Mouse (Mus musculus) CH12.LX (cell line): ENCODE data around the gene Lime1. TPM values are rescaled to one million over a fixed set of nuclear protein-coding genes. Genes with fewer than 3 reads are reported as not detected.

Experiments used
- DNase-seq: peaks from one replicate; pipeline ENCODE4 v3.0.0-alpha.2; 2013; ENCODE audit errors: extremely low read depth
- H3K27ac ChIP-seq: 2 replicates; pipeline ENCODE4 v1.5.1; 2012; ENCODE audit warnings: low read depth, mild to moderate bottlenecking, control low read depth, moderate library complexity; ENCODE audit not compliant: insufficient read depth
- H3K27me3 ChIP-seq: replicated peaks from 2 replicates; pipeline ENCODE3; 2012; ENCODE audit warnings: inconsistent platforms
- H3K36me3 ChIP-seq, 2 experiments: replicated peaks in 1 of 2; 2 replicates each; pipeline versions ENCODE3 to v1.6.1; 2012; ENCODE audit warnings: inconsistent platforms in 1 of 2, low read length in 1 of 2, mild to moderate bottlenecking in 1 of 2, mixed read lengths in 1 of 2, moderate library complexity in 1 of 2; ENCODE audit not compliant: control insufficient read depth in 1 of 2, insufficient read depth in 1 of 2
- H3K4me1 ChIP-seq, 2 experiments: 2 replicates each; pipeline ENCODE4 v1.6.1; 2012; ENCODE audit warnings: inconsistent platforms in 1 of 2, moderate library complexity in 1 of 2; ENCODE audit not compliant: insufficient read depth in 2 of 2, control insufficient read depth in 1 of 2
- H3K4me2 ChIP-seq: 2 replicates; pipeline ENCODE4 v1.6.1; 2012; ENCODE audit warnings: low read depth, mild to moderate bottlenecking, control low read depth; ENCODE audit not compliant: poor library complexity, insufficient read depth, severe bottlenecking
- H3K4me3 ChIP-seq, 3 experiments: fragments of 150-350 bp in 1 of 3; sonication (generic) in 1 of 3; replicated peaks in 1 of 3; 2 replicates each; pipeline versions ENCODE3 to v1.5.1; 2011 to 2012; ENCODE audit warnings: low read depth in 2 of 3, low read length in 2 of 3, mild to moderate bottlenecking in 2 of 3, moderate library complexity in 2 of 3, control low read depth in 1 of 3, improper control_type of control experiment in 1 of 3, inconsistent platforms in 1 of 3, mixed read lengths in 1 of 3; ENCODE audit not compliant: poor library complexity in 1 of 3
- H3K79me2 ChIP-seq: replicated peaks from 2 replicates; pipeline ENCODE4 v1.6.1; 2012; ENCODE audit warnings: mild to moderate bottlenecking, moderate library complexity; ENCODE audit not compliant: control insufficient read depth, poor library complexity, insufficient read depth, severe bottlenecking; ENCODE audit errors: extremely low read depth
- H3K9ac ChIP-seq: 2 replicates; pipeline ENCODE4 v1.6.1; 2012; ENCODE audit warnings: low read depth, mild to moderate bottlenecking, control low read depth, moderate library complexity; ENCODE audit not compliant: insufficient read depth
- H3K9me3 ChIP-seq: replicated peaks from 2 replicates; pipeline ENCODE3; 2012; ENCODE audit warnings: low read length, inconsistent platforms, mixed read lengths
- BHLHE40 ChIP-seq: IDR thresholded peaks from 2 replicates; pipeline ENCODE4 v1.6.1; 2011; ENCODE audit warnings: mild to moderate bottlenecking, low read depth, low read length, improper control_type of control experiment
- CHD1 ChIP-seq: IDR thresholded peaks from 2 replicates; pipeline ENCODE4 v1.6.1; 2012; ENCODE audit warnings: low read depth, low read length, improper control_type of control experiment, inconsistent platforms
- CHD2 ChIP-seq: IDR thresholded peaks from 2 replicates; pipeline ENCODE4 v1.6.1; 2011; ENCODE audit warnings: low read length, improper control_type of control experiment
- CTCF ChIP-seq, 2 experiments: IDR thresholded peaks in 1 of 2; conservative IDR thresholded peaks in 1 of 2; 2 replicates each; pipeline ENCODE4 v1.5.1; 2011 to 2012; ENCODE audit warnings: low read depth in 2 of 2, low read length in 2 of 2, improper control_type of control experiment in 1 of 2, inconsistent platforms in 1 of 2, mild to moderate bottlenecking in 1 of 2, moderate library complexity in 1 of 2
- E2F4 ChIP-seq: IDR thresholded peaks from 2 replicates; pipeline ENCODE4 v1.6.1; 2011; ENCODE audit warnings: low read depth, low read length, improper control_type of control experiment; ENCODE audit not compliant: insufficient replicate concordance
- EP300 ChIP-seq: IDR thresholded peaks from 2 replicates; pipeline ENCODE4 v1.6.1; 2011; ENCODE audit warnings: low read length, improper control_type of control experiment
- ETS1 ChIP-seq: conservative IDR thresholded peaks from 2 replicates; pipeline ENCODE4 v1.6.1; 2012; ENCODE audit warnings: low read depth, mild to moderate bottlenecking, inconsistent platforms, low read length, improper control_type of control experiment, moderate library complexity
- IRF4 ChIP-seq: IDR thresholded peaks from 2 replicates; pipeline ENCODE4 v1.6.1; 2014; ENCODE audit warnings: low read depth, mild to moderate bottlenecking, inconsistent platforms, low read length, improper control_type of control experiment
- JUN ChIP-seq: IDR thresholded peaks from 2 replicates; pipeline ENCODE4 v1.6.1; 2011; ENCODE audit warnings: low read depth, mild to moderate bottlenecking, low read length, improper control_type of control experiment, moderate library complexity; ENCODE audit not compliant: insufficient read depth
- JUND ChIP-seq: conservative IDR thresholded peaks from 2 replicates; pipeline ENCODE4 v1.6.1; 2011; ENCODE audit warnings: low read depth, low read length, improper control_type of control experiment
- KAT2A ChIP-seq: IDR thresholded peaks from 2 replicates; pipeline ENCODE4 v1.6.1; 2012; ENCODE audit warnings: low read length, improper control_type of control experiment, inconsistent platforms; ENCODE audit not compliant: insufficient replicate concordance
- MAFK ChIP-seq: IDR thresholded peaks from 2 replicates; pipeline ENCODE4 v1.6.1; 2011; ENCODE audit warnings: low read length, improper control_type of control experiment; ENCODE audit not compliant: insufficient replicate concordance
- MAX ChIP-seq: IDR thresholded peaks from 2 replicates; pipeline ENCODE4 v1.6.1; 2011; ENCODE audit warnings: low read length, improper control_type of control experiment
- MAZ ChIP-seq: IDR thresholded peaks from 2 replicates; pipeline ENCODE4 v1.6.1; 2012; ENCODE audit warnings: low read depth, mild to moderate bottlenecking, inconsistent platforms, low read length, improper control_type of control experiment, moderate library complexity
- MEF2A ChIP-seq: IDR thresholded peaks from 2 replicates; pipeline ENCODE4 v1.6.1; 2014; ENCODE audit warnings: low read depth, mild to moderate bottlenecking, inconsistent platforms, low read length, improper control_type of control experiment, borderline replicate concordance
- MXI1 ChIP-seq: IDR thresholded peaks from 2 replicates; pipeline ENCODE4 v1.6.1; 2011; ENCODE audit warnings: mild to moderate bottlenecking, low read depth, low read length, improper control_type of control experiment
- MYC ChIP-seq: IDR thresholded peaks from 2 replicates; pipeline ENCODE4 v1.6.1; 2011; ENCODE audit warnings: low read depth, mild to moderate bottlenecking, improper control_type of control experiment, low read length
- NELFE ChIP-seq: IDR thresholded peaks from 2 replicates; pipeline ENCODE4 v1.6.1; 2011; ENCODE audit warnings: low read depth, low read length, improper control_type of control experiment
- PAX5 ChIP-seq: IDR thresholded peaks from 2 replicates; pipeline ENCODE4 v1.6.1; 2012; ENCODE audit warnings: low read length, inconsistent platforms, mixed read lengths
- POLR2A ChIP-seq: IDR thresholded peaks from 2 replicates; pipeline ENCODE4 v1.6.1; 2011; ENCODE audit warnings: low read depth, mild to moderate bottlenecking, improper control_type of control experiment, low read length
- POLR2AphosphoS2 ChIP-seq: IDR thresholded peaks from 2 replicates; pipeline ENCODE4 v1.6.1; 2011; ENCODE audit warnings: low read depth, low read length, improper control_type of control experiment
- RAD21 ChIP-seq: IDR thresholded peaks from 2 replicates; pipeline ENCODE4 v1.6.1; 2011; ENCODE audit warnings: low read depth, mild to moderate bottlenecking, low read length, improper control_type of control experiment, moderate library complexity
- RCOR1 ChIP-seq: conservative IDR thresholded peaks from 2 replicates; pipeline ENCODE4 v1.6.1; 2012; ENCODE audit warnings: low read depth, mild to moderate bottlenecking, inconsistent platforms, low read length, improper control_type of control experiment
- SMC3 ChIP-seq: IDR thresholded peaks from 2 replicates; pipeline ENCODE4 v1.6.1; 2011; ENCODE audit warnings: low read depth, low read length, improper control_type of control experiment
- TCF12 ChIP-seq: IDR thresholded peaks from 2 replicates; pipeline ENCODE4 v1.6.1; 2014; ENCODE audit warnings: low read depth, mild to moderate bottlenecking, inconsistent platforms, low read length, improper control_type of control experiment
- USF1 ChIP-seq: IDR thresholded peaks from 2 replicates; pipeline ENCODE4 v1.6.1; 2014; ENCODE audit warnings: low read depth, mild to moderate bottlenecking, inconsistent platforms, low read length, improper control_type of control experiment
- ZC3H11A ChIP-seq: IDR thresholded peaks from 2 replicates; pipeline ENCODE4 v1.6.1; 2012; ENCODE audit warnings: low read depth, mild to moderate bottlenecking, inconsistent platforms, low read length, improper control_type of control experiment
- ZKSCAN1 ChIP-seq: IDR thresholded peaks from 2 replicates; pipeline ENCODE4 v1.6.1; 2012; ENCODE audit warnings: low read depth, inconsistent platforms, low read length, improper control_type of control experiment, borderline replicate concordance
- ZMIZ1 ChIP-seq: IDR thresholded peaks from 2 replicates; pipeline ENCODE4 v1.6.1; 2012; ENCODE audit warnings: low read depth, mild to moderate bottlenecking, inconsistent platforms, low read length, improper control_type of control experiment
- ZNF384 ChIP-seq: IDR thresholded peaks from 2 replicates; pipeline ENCODE4 v1.6.1; 2012; ENCODE audit warnings: low read depth, low read length, improper control_type of control experiment, inconsistent platforms
- dilution Hi-C: fragments of 300-500 bp; cut with MboI; formaldehyde crosslinking; loops from 2 replicates; pipeline ENCODE4 v1.14.3; 2020; ENCODE audit warnings: low sequenced_read_pairs; ENCODE audit not compliant: extremely low pct_unique_long_range_greater_than_20kb, extremely low pct_ligation_motif_present
- in situ Hi-C: fragments of 300-500 bp; cut with MboI; formaldehyde crosslinking; loops from 3 replicates; pipeline ENCODE4 v1.14.3; 2019; ENCODE audit warnings: low sequenced_read_pairs, low pct_ligation_motif_present, low pct_unique_long_range_greater_than_20kb, mixed read lengths
- polyA plus RNA-seq: library from polyadenylated mRNA; unstranded; fragments of >175 nt; gene quantifications from 2 replicates; pipeline ENCODE4 v1.2.1, GENCODE M21; 2012; ENCODE audit warnings: low read depth; ENCODE audit not compliant: insufficient read length
- total RNA-seq, 2 experiments: library from RNA; depleted of rRNA; stranded (reverse); fragments of 300-350 nt in 1 of 2; fragments of >200 nt in 1 of 2; gene quantifications; 2 replicates each; pipeline ENCODE4 v1.2.3; 2012 to 2014

Gene Lime1
- total and polyA plus RNA-seq, 3 experiments = 59.7 to 70.7 (median 61.5) TPM

GRCm38 (mm10) chr2:181391541-181391940, 11.7 kb downstream of the Lime1 start:
- peaks cover 22 to 81% of the 10 kb centered on the region in 2 experiments for H3K36me3 ChIP-seq
- in situ Hi-C loops (loop anchor here (5.0 kb wide), 2 partner anchors 96 to 186 kb away; no protein-coding TSS in a partner anchor), dilution Hi-C loops (no loop called here)
- DNase-seq = no peak
- no peak overlapping the region for H3K9ac ChIP-seq
- no peaks in the 10 kb centered on the region for H3K27me3 ChIP-seq
- no peaks in the 10 kb centered on the region for H3K4me1 ChIP-seq
- H3K9me3 ChIP-seq = no peaks in the 10 kb centered on the region
- no peak overlapping the region for H3K4me2 ChIP-seq
- TF ChIP-seq NELFE = no peak
- no peak for TF ChIP-seq RCOR1
- TF ChIP-seq MAX = no peak
- no peak for TF ChIP-seq ZKSCAN1
- TF ChIP-seq JUND = no peak
- no peak; the same call in 1 of the 2 replicates for TF ChIP-seq POLR2AphosphoS2
- no peak for TF ChIP-seq CTCF (conservative IDR thresholded peaks at IDR 0.05 in 1 of 2, IDR thresholded peaks at IDR 0.05 in 1 of 2; ENCODE audit: low read depth in 2 of 2, low read length in 2 of 2)
- TF ChIP-seq BHLHE40 = no peak
- TF ChIP-seq E2F4 = no peak
- TF ChIP-seq CHD2 = no peak
- no peak for TF ChIP-seq ZC3H11A
- TF ChIP-seq ZNF384 = no peak
- no peaks in the 10 kb centered on the region for H3K79me2 ChIP-seq
- no peak overlapping the region for H3K4me3 ChIP-seq
- H3K27ac ChIP-seq = no peak overlapping the region

GRCm38 (mm10) chr2:181392600-181393213, 12.8 kb downstream of the Lime1 start:
- in situ Hi-C loops (loop anchor here (5.0 kb wide), 2 partner anchors 95 to 185 kb away; no protein-coding TSS in a partner anchor), dilution Hi-C loops (no loop called here)
- no peak overlapping the region for H3K4me2 ChIP-seq
- H3K79me2 ChIP-seq = no peaks in the 10 kb centered on the region
- no peaks in the 10 kb centered on the region for H3K9me3 ChIP-seq
- H3K4me3 ChIP-seq = no peak overlapping the region
- H3K4me1 ChIP-seq = no peaks in the 10 kb centered on the region
- peak; percentile 82 for DNase-seq
- H3K36me3 ChIP-seq = peaks cover 13 to 72% of the 10 kb centered on the region in 2 experiments
- no peak overlapping the region for H3K27ac ChIP-seq
- H3K27me3 ChIP-seq = no peaks in the 10 kb centered on the region
- H3K9ac ChIP-seq = no peak overlapping the region
- TF ChIP-seq MAFK (0 out of 2 replicates have a peak, but pooled peaks have one; percentile 16), MEF2A (no peak), ZMIZ1 (no peak), MXI1 (no peak), EP300 (no peak), NELFE (peak; percentile 46; the same call in 1 of the 2 replicates), MYC (peak; percentile 72), ZKSCAN1 (no peak), SMC3 (peak; percentile 94), IRF4 (peak; percentile 31; the same call in 1 of the 2 replicates), ZNF384 (no peak), CTCF (conservative IDR thresholded peaks at IDR 0.05 in 1 of 2, IDR thresholded peaks at IDR 0.05 in 1 of 2; ENCODE audit: low read depth in 2 of 2, low read length in 2 of 2) (peak; percentile 70 to 91), POLR2AphosphoS2 (no peak), ETS1 (no peak), MAX (no peak; the same call in 1 of the 2 replicates), USF1 (no peak), MAZ (0 out of 2 replicates have a peak, but pooled peaks have one; percentile 19), POLR2A (no peak), KAT2A (no peak), BHLHE40 (no peak), JUN (0 out of 2 replicates have a peak, but pooled peaks have one; percentile 8), PAX5 (no peak), TCF12 (no peak), E2F4 (no peak), RAD21 (peak; percentile 78), JUND (no peak; the same call in 1 of the 2 replicates), CHD1 (no peak)
